ENCODE assay signal across 8 mouse cellular contexts in genomic region chr7:28208988-28209508, GRCm38 (mm10). TPM values are rescaled to one million over a fixed set of nuclear protein-coding genes. Genes with fewer than 3 reads are reported as not detected.
DNase-seq lines count a peak whose midpoint lies in the region; ATAC-seq and TF ChIP-seq lines count a peak whose summit lies in the region.

No protein-coding gene starts in this region.

- no peaks in the 10 kb centered on the region for H3K9me3 ChIP-seq in E14TG2a.4 (ENCODE audit: low read length)
- H3K9me3 ChIP-seq in forebrain, embryonic 16.5 days (ENCODE audit: control insufficient read depth, low read length), result no peaks in the 10 kb centered on the region
- H3K9me3 ChIP-seq in liver, embryonic 16.5 days (replicated peaks; ENCODE audit: control insufficient read depth, low read length), result no peaks in the 10 kb centered on the region
- no peaks in the 10 kb centered on the region for H3K9me3 ChIP-seq in neural tube, embryonic 12.5 days

- peaks cover 32% of the 10 kb centered on the region for H3K4me1 ChIP-seq in E14TG2a.4 (replicated peaks; ENCODE audit: low read depth, low read length)
- no peaks in the 10 kb centered on the region for H3K4me1 ChIP-seq in forebrain, embryonic 16.5 days (replicated peaks; ENCODE audit: control insufficient read depth, insufficient read depth, low read length)
- H3K4me1 ChIP-seq in liver, embryonic 16.5 days (ENCODE audit: control insufficient read depth, low read depth, low read length), result no peaks in the 10 kb centered on the region
- H3K4me1 ChIP-seq in neural tube, embryonic 12.5 days, result no peaks in the 10 kb centered on the region

- H3K27me3 ChIP-seq in E14TG2a.4 (ENCODE audit: insufficient read depth, low read length), result no peaks in the 10 kb centered on the region
- H3K27me3 ChIP-seq in forebrain, embryonic 16.5 days (replicated peaks; ENCODE audit: control insufficient read depth, insufficient read depth, low read length), result no peaks in the 10 kb centered on the region
- H3K27me3 ChIP-seq in liver, embryonic 16.5 days (ENCODE audit: control insufficient read depth, insufficient read depth, low read depth, low read length), result no peaks in the 10 kb centered on the region
- H3K27me3 ChIP-seq in neural tube, embryonic 12.5 days (replicated peaks), result no peaks in the 10 kb centered on the region

- peak overlapping the region; percentile 48 for H3K4me2 ChIP-seq in forebrain, embryonic 16.5 days (ENCODE audit: low read length)
- peak overlapping the region; percentile 51 for H3K4me2 ChIP-seq in liver, embryonic 16.5 days (ENCODE audit: low read depth, low read length)
- H3K4me2 ChIP-seq in neural tube, embryonic 12.5 days (replicated peaks), result peak overlapping the region; percentile 54

- DNase-seq in c-Kit-positive CD71-positive TER-119-negative erythroid progenitor cells, embryonic 14.5 days (ENCODE audit: low read depth), result peak; percentile 20
- peak; percentile 34 for DNase-seq in heart, postnatal 25 days (ENCODE audit: low spot score)
- peak; percentile 37 for DNase-seq in large intestine, adult 2 months (ENCODE audit: low read depth, low spot score)
- DNase-seq in testis, postnatal 14 days (ENCODE audit: low spot score), result peak; percentile 63

- peak overlapping the region; percentile 73 for H3K4me3 ChIP-seq in E14TG2a.4 (replicated peaks; ENCODE audit: low read length)
- peak overlapping the region; percentile 26 for H3K4me3 ChIP-seq in forebrain, embryonic 16.5 days (replicated peaks; ENCODE audit: low read length)
- 0 out of 2 replicates have a peak overlapping the region, but pooled peaks have one; percentile 32 for H3K4me3 ChIP-seq in liver, embryonic 16.5 days (ENCODE audit: low read depth, low read length)
- H3K4me3 ChIP-seq in neural tube, embryonic 12.5 days, result peak overlapping the region; percentile 11; the same call in 1 of the 2 replicates

- H3K9ac ChIP-seq in forebrain, embryonic 16.5 days (replicated peaks; ENCODE audit: low read depth, low read length), result 0 out of 2 replicates have a peak overlapping the region, but pooled peaks have one; percentile 10
- no peak overlapping the region; the same call in 1 of the 2 replicates for H3K9ac ChIP-seq in liver, embryonic 16.5 days (ENCODE audit: low read depth, low read length)
- 0 out of 2 replicates have a peak overlapping the region, but pooled peaks have one; percentile 18 for H3K9ac ChIP-seq in neural tube, embryonic 12.5 days

- no peaks in the 10 kb centered on the region for H3K36me3 ChIP-seq in E14TG2a.4 (ENCODE audit: insufficient read depth, low read length)
- no peaks in the 10 kb centered on the region for H3K36me3 ChIP-seq in forebrain, embryonic 16.5 days (ENCODE audit: control insufficient read depth, insufficient read depth)
- H3K36me3 ChIP-seq in liver, embryonic 16.5 days (ENCODE audit: control insufficient read depth, insufficient read depth), result no peaks in the 10 kb centered on the region
- H3K36me3 ChIP-seq in neural tube, embryonic 12.5 days, result no peaks in the 10 kb centered on the region

- intact Hi-C loops in heart, postnatal 25 days (cut with DNase I), result no loop called here

- no peak overlapping the region for H3K27ac ChIP-seq in forebrain, embryonic 16.5 days (ENCODE audit: low read length)
- H3K27ac ChIP-seq in liver, embryonic 16.5 days (ENCODE audit: low read length), result no peak overlapping the region
- H3K27ac ChIP-seq in neural tube, embryonic 12.5 days, result no peak overlapping the region

- no peak for TF ChIP-seq CTCF in E14TG2a.4 (conservative IDR thresholded peaks at IDR 0.05; ENCODE audit: low read length)

- ATAC-seq in forebrain, embryonic 16.5 days, result peak; percentile 81
- ATAC-seq in liver, embryonic 16.5 days (ENCODE audit: low read depth), result peak; percentile 37; the same call in 1 of the 2 replicates
- no peak for ATAC-seq in neural tube, embryonic 12.5 days (ENCODE audit: low FRiP score, low read depth)

- 53% methylated on average over 19 of the region's 19 CpGs for WGBS in forebrain, embryonic 16.5 days
- WGBS in large intestine, adult 2 months, result 46% methylated on average over 19 of the region's 19 CpGs
- WGBS in liver, embryonic 16.5 days (ENCODE audit: insufficient replicate concordance), result 43% methylated on average over 19 of the region's 19 CpGs
- WGBS in neural tube, embryonic 12.5 days, result 53% methylated on average over 19 of the region's 19 CpGs

RNA-seq across cellular contexts. Expression of gene Dyrk1b, which starts 29.8 kb away (rescaled TPM):
- polyA plus RNA-seq in forebrain, embryonic 16.5 days (2015; fragmentation: Nextera tagmentation; extraction: Ambion mirVana), result 14.4 and 14.8 TPM in 2 replicates
- total RNA-seq in heart, postnatal 25 days (2021), result 10 to 100 TPM; 30.5 to 32.0 TPM
- 11.3 and 16.1 TPM in 2 replicates for polyA plus RNA-seq in large intestine, adult 2 months (2012; rRNA removed)
- 2.1 and 2.7 TPM in 2 replicates for polyA plus RNA-seq in liver, embryonic 16.5 days (2015; fragmentation: Nextera tagmentation; extraction: Ambion mirVana)
- 20.4 and 22.0 TPM in 2 replicates for polyA plus RNA-seq in neural tube, embryonic 12.5 days (2016; fragmentation: Nextera tagmentation; extraction: Ambion mirVana)

RNA-seq across cellular contexts. Expression of gene Fbl, which starts 39.5 kb away (rescaled TPM):
- polyA plus RNA-seq in forebrain, embryonic 16.5 days (2015; fragmentation: Nextera tagmentation; extraction: Ambion mirVana), result 84.4 and 86.8 TPM in 2 replicates
- 10 to 100 TPM; 32.2 to 35.3 TPM for total RNA-seq in heart, postnatal 25 days (2021)
- polyA plus RNA-seq in large intestine, adult 2 months (2012; rRNA removed), result 58.2 and 60.1 TPM in 2 replicates
- polyA plus RNA-seq in liver, embryonic 16.5 days (2015; fragmentation: Nextera tagmentation; extraction: Ambion mirVana), result 39.3 and 39.7 TPM in 2 replicates
- 118 and 135 TPM in 2 replicates for polyA plus RNA-seq in neural tube, embryonic 12.5 days (2016; fragmentation: Nextera tagmentation; extraction: Ambion mirVana)

RNA-seq across cellular contexts. Expression of gene Eid2, which starts 58.6 kb away (rescaled TPM):
- 3.8 and 4.1 TPM in 2 replicates for polyA plus RNA-seq in forebrain, embryonic 16.5 days (2015; fragmentation: Nextera tagmentation; extraction: Ambion mirVana)
- 10 to 100 TPM; 11.9 to 12.1 TPM for total RNA-seq in heart, postnatal 25 days (2021)
- 0.89 and 1.2 TPM in 2 replicates for polyA plus RNA-seq in large intestine, adult 2 months (2012; rRNA removed)
- 0.15 and 0.29 TPM in 2 replicates for polyA plus RNA-seq in liver, embryonic 16.5 days (2015; fragmentation: Nextera tagmentation; extraction: Ambion mirVana)
- polyA plus RNA-seq in neural tube, embryonic 12.5 days (2016; fragmentation: Nextera tagmentation; extraction: Ambion mirVana), result 27.7 and 31.9 TPM in 2 replicates

Comparison
In these comparisons a context has a peak if more than half of its experiments do, and no peak if none do; other contexts are left out.
1. H3K4me3 ChIP-seq: peak in every context shown above with its lines; median percentile 73 in E14TG2a.4; 32 in liver, embryonic 16.5 days; 26 in forebrain, embryonic 16.5 days; 11 in neural tube, embryonic 12.5 days.